Mouse (Mus musculus) ES-E14 (cell line): ENCODE results near the gene Glis2.

Source experiments
- CHD2 ChIP-seq: IDR thresholded peaks from 2 replicates; pipeline ENCODE4 v1.6.1; 2014; ENCODE audit warnings: mild to moderate bottlenecking, low read depth, low read length, inconsistent platforms
- HCFC1 ChIP-seq: IDR thresholded peaks from 2 replicates; pipeline ENCODE4 v1.6.1; 2012; ENCODE audit warnings: low read length, inconsistent platforms, borderline replicate concordance; ENCODE audit not compliant: insufficient read depth
- MAFK ChIP-seq: IDR thresholded peaks from 2 replicates; pipeline ENCODE4 v1.6.1; 2014; ENCODE audit warnings: mild to moderate bottlenecking, low read depth, low read length, inconsistent platforms; ENCODE audit not compliant: insufficient read depth
- ZC3H11A ChIP-seq: IDR thresholded peaks from 2 replicates; pipeline ENCODE4 v1.6.1; 2012; ENCODE audit warnings: low read depth, mild to moderate bottlenecking, inconsistent platforms, low read length, borderline replicate concordance
- ZNF384 ChIP-seq: IDR thresholded peaks from 2 replicates; pipeline ENCODE4 v1.6.1; 2012; ENCODE audit warnings: low read depth, low read length, inconsistent platforms

DNA sequence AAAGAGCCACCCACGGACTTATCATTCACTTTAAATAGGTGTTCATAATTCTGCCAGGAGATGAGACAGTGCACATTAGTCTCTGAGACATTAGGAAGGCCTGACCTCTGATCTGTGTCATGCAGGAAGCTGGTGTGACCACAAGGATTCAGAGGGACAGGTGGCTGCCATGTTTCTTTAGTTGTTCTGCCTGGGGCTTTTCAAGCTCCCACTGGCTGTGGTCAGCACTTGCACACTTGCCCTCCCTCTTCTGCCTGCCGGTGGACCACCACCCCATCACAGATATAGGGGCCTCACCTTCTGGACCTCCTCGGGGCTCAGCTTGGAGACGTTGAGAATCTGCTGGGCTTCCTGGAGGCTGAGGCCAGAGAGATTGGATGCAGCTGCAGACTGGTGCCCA is 22.3 kb downstream of the Glis2 start:
- no peak for TF ChIP-seq ZC3H11A
- TF ChIP-seq CHD2 = no peak
- TF ChIP-seq ZNF384 = no peak
- TF ChIP-seq HCFC1 = no peak
- TF ChIP-seq MAFK = no peak
